Mouse (Mus musculus) embryonic facial prominence, embryonic 10.5 days (tissue): ENCODE data around the gene Spocd1. TPM values are rescaled to one million over a fixed set of nuclear protein-coding genes. Genes with fewer than 3 reads are reported as not detected.
A peak's percentile ranks its signal among the peaks of the same experiment; 100 is the strongest.

Source experiments
- DNase-seq: peaks from one replicate; pipeline ENCODE4 v3.0.0-alpha.2; 2017; ENCODE audit warnings: low spot score
- H3K27ac ChIP-seq: fragments of 300-500 bp; sonication (generic); replicated peaks from 2 replicates; pipeline ENCODE4 v1.5.1; 2016; ENCODE audit warnings: mild to moderate bottlenecking
- H3K27me3 ChIP-seq: fragments of 300-500 bp; sonication (generic); replicated peaks from 2 replicates; pipeline ENCODE4 v1.6.1; 2016; ENCODE audit warnings: low read depth, mild to moderate bottlenecking; ENCODE audit not compliant: poor library complexity, severe bottlenecking
- H3K36me3 ChIP-seq: fragments of 300-500 bp; sonication (generic); replicated peaks from 2 replicates; pipeline ENCODE4 v1.6.1; 2016; ENCODE audit warnings: mild to moderate bottlenecking, moderate library complexity
- H3K4me1 ChIP-seq: fragments of 300-500 bp; sonication (generic); 2 replicates; pipeline ENCODE4 v1.6.1; 2016
- H3K4me3 ChIP-seq: fragments of 300-500 bp; sonication (generic); 2 replicates; pipeline ENCODE4 v1.5.1; 2016; ENCODE audit warnings: mild to moderate bottlenecking, moderate library complexity
- H3K9me3 ChIP-seq: fragments of 300-500 bp; sonication (generic); 2 replicates; pipeline ENCODE4 v1.6.1; 2016; ENCODE audit warnings: mild to moderate bottlenecking
- WGBS: fragments of 180-500 bp; shearing (Covaris S2); methylation state at CpG from one replicate; pipeline ENCODE4 v1.1.7; 2016; 5-methylcytosine and 5-hydroxymethylcytosine counted together
- polyA plus RNA-seq: library from polyadenylated mRNA; unstranded; fragments of >200 nt; fragmentation: Nextera tagmentation; extraction: Ambion mirVana; gene quantifications from 2 replicates; pipeline ENCODE4 v1.2.1, GENCODE M21; 2016

Spocd1 gene
- polyA plus RNA-seq, 1 experiment from 2014 or later: not detected

GRCm38 (mm10) chr4:129921314-129921587 is 7.8 kb upstream of the Spocd1 start:
- Histone ChIP-seq H3K9me3 (no peaks in the 10 kb centered on the region), H3K4me1 (peaks cover 31% of the 10 kb centered on the region), H3K4me3 (no peak overlapping the region), H3K36me3 (no peaks in the 10 kb centered on the region), H3K27ac (no peak overlapping the region), H3K27me3 (0 out of 2 replicates have a peak, but pooled peaks cover 8% of the 10 kb centered on the region)
- 83% methylated on average over 3 of the region's 3 CpGs for WGBS
- no peak for DNase-seq

GRCm38 (mm10) chr4:129924143-129924542 is 4.9 kb upstream of the Spocd1 start:
- 88% methylated on average over 8 of the region's 8 CpGs for WGBS
- Histone ChIP-seq H3K4me3 (no peak overlapping the region), H3K36me3 (no peaks in the 10 kb centered on the region), H3K9me3 (no peaks in the 10 kb centered on the region), H3K27me3 (peaks cover 10% of the 10 kb centered on the region; the same call in 1 of the 2 replicates), H3K27ac (no peak overlapping the region), H3K4me1 (peaks cover 29% of the 10 kb centered on the region)
- no peak for DNase-seq

GRCm38 (mm10) chr4:129924694-129925093 is 4.4 kb upstream of the Spocd1 start:
- Histone ChIP-seq H3K36me3 (no peaks in the 10 kb centered on the region), H3K27ac (no peak overlapping the region), H3K4me1 (peaks cover 31% of the 10 kb centered on the region), H3K27me3 (peaks cover 16% of the 10 kb centered on the region; the same call in 1 of the 2 replicates), H3K9me3 (no peaks in the 10 kb centered on the region), H3K4me3 (no peak overlapping the region)
- 83% methylated on average over 6 of the region's 6 CpGs for WGBS
- DNase-seq: no peak

- no peak overlapping the region for H3K27ac ChIP-seq
- H3K27me3 ChIP-seq: peaks cover 16% of the 10 kb centered on the region; the same call in 1 of the 2 replicates
- 50% methylated on average over 8 of the region's 8 CpGs for WGBS
- no peak overlapping the region for H3K4me3 ChIP-seq
- H3K4me1 ChIP-seq: peaks cover 15% of the 10 kb centered on the region
- H3K9me3 ChIP-seq: no peaks in the 10 kb centered on the region
- no peaks in the 10 kb centered on the region for H3K36me3 ChIP-seq
- no peak for DNase-seq
Measured at GRCm38 (mm10) chr4:129926544-129926943, 2.5 kb upstream of the Spocd1 start.

- peaks cover 11% of the 10 kb centered on the region; the same call in 1 of the 2 replicates for H3K27me3 ChIP-seq
- H3K36me3 ChIP-seq: no peaks in the 10 kb centered on the region
- H3K4me1 ChIP-seq: peaks cover 12% of the 10 kb centered on the region
- DNase-seq: no peak
- 86% methylated on average over 3 of the region's 3 CpGs for WGBS
- H3K4me3 ChIP-seq: no peak overlapping the region
- 0 out of 2 replicates have a peak, but pooled peaks cover 4% of the 10 kb centered on the region for H3K9me3 ChIP-seq
- H3K27ac ChIP-seq: no peak overlapping the region
Measured at GRCm38 (mm10) chr4:129927091-129927490, 2.0 kb upstream of the Spocd1 start.

- H3K27me3 ChIP-seq: peaks cover 8% of the 10 kb centered on the region; the same call in 1 of the 2 replicates
- H3K9me3 ChIP-seq: 0 out of 2 replicates have a peak, but pooled peaks cover 4% of the 10 kb centered on the region
- no peaks in the 10 kb centered on the region for H3K36me3 ChIP-seq
- H3K4me3 ChIP-seq: peak overlapping the region; percentile 36
- H3K4me1 ChIP-seq: peaks cover 12% of the 10 kb centered on the region
- 8% methylated on average over 19 of the region's 19 CpGs for WGBS
- H3K27ac ChIP-seq: 0 out of 2 replicates have a peak overlapping the region, but pooled peaks have one; percentile 10
- peak; percentile 89 for DNase-seq
Measured at GRCm38 (mm10) chr4:129928124-129928751, 811 bp upstream of the Spocd1 start.

GRCm38 (mm10) chr4:129933696-129934095 is 4.6 kb downstream of the Spocd1 start:
- no peak overlapping the region for H3K27ac ChIP-seq
- DNase-seq: no peak
- no peak overlapping the region for H3K4me3 ChIP-seq
- H3K9me3 ChIP-seq: 0 out of 2 replicates have a peak, but pooled peaks cover 4% of the 10 kb centered on the region
- peaks cover 8% of the 10 kb centered on the region; the same call in 1 of the 2 replicates for H3K27me3 ChIP-seq
- H3K4me1 ChIP-seq: peaks cover 20% of the 10 kb centered on the region
- WGBS: 80% methylated on average over 14 of the region's 14 CpGs
- H3K36me3 ChIP-seq: no peaks in the 10 kb centered on the region

GRCm38 (mm10) chr4:129934177-129934855 is 5.3 kb downstream of the Spocd1 start:
- Histone ChIP-seq H3K36me3 (no peaks in the 10 kb centered on the region), H3K4me3 (no peak overlapping the region), H3K9me3 (0 out of 2 replicates have a peak, but pooled peaks cover 4% of the 10 kb centered on the region), H3K27ac (0 out of 2 replicates have a peak overlapping the region, but pooled peaks have one; percentile 14), H3K27me3 (peaks cover 4% of the 10 kb centered on the region; the same call in 1 of the 2 replicates), H3K4me1 (peaks cover 13% of the 10 kb centered on the region)
- no peak for DNase-seq
- WGBS: 77% methylated on average over 16 of the region's 16 CpGs

- 0 out of 2 replicates have a peak, but pooled peaks cover 18% of the 10 kb centered on the region for H3K27me3 ChIP-seq
- WGBS: 81% methylated on average over 6 of the region's 6 CpGs
- H3K36me3 ChIP-seq: no peaks in the 10 kb centered on the region
- no peak overlapping the region for H3K27ac ChIP-seq
- H3K4me3 ChIP-seq: no peak overlapping the region
- H3K9me3 ChIP-seq: no peaks in the 10 kb centered on the region
- no peak for DNase-seq
- H3K4me1 ChIP-seq: peaks cover 23% of the 10 kb centered on the region
Measured at GRCm38 (mm10) chr4:129951359-129951821, 22.3 kb downstream of the Spocd1 start.

- 0 out of 2 replicates have a peak, but pooled peaks cover 17% of the 10 kb centered on the region for H3K27me3 ChIP-seq
- H3K4me1 ChIP-seq: peaks cover 22% of the 10 kb centered on the region
- no peaks in the 10 kb centered on the region for H3K9me3 ChIP-seq
- no peak overlapping the region for H3K4me3 ChIP-seq
- H3K27ac ChIP-seq: peak overlapping the region; percentile 30; the same call in 1 of the 2 replicates
- 45% methylated on average over 5 of the region's 5 CpGs for WGBS
- no peak for DNase-seq
- H3K36me3 ChIP-seq: no peaks in the 10 kb centered on the region
Measured at GRCm38 (mm10) chr4:129952241-129952810, 23.3 kb downstream of the Spocd1 start.

- H3K4me3 ChIP-seq: no peak overlapping the region
- WGBS: 70% methylated on average over 2 of the region's 2 CpGs
- H3K9me3 ChIP-seq: no peaks in the 10 kb centered on the region
- peaks cover 14% of the 10 kb centered on the region for H3K4me1 ChIP-seq
- H3K27ac ChIP-seq: no peak overlapping the region
- H3K36me3 ChIP-seq: no peaks in the 10 kb centered on the region
- H3K27me3 ChIP-seq: peaks cover 23% of the 10 kb centered on the region
- DNase-seq: no peak
Measured at GRCm38 (mm10) chr4:129954527-129954926, 25.5 kb downstream of the Spocd1 start.

GRCm38 (mm10) chr4:129960180-129960944 is 31.3 kb downstream of the Spocd1 start:
- Histone ChIP-seq H3K27me3 (peaks cover 39% of the 10 kb centered on the region), H3K9me3 (no peaks in the 10 kb centered on the region), H3K36me3 (no peaks in the 10 kb centered on the region), H3K4me1 (peaks cover 29% of the 10 kb centered on the region), H3K27ac (peak overlapping the region; percentile 35; the same call in 1 of the 2 replicates), H3K4me3 (peak overlapping the region; percentile 64)
- 2% methylated on average over 37 of the region's 37 CpGs for WGBS
- DNase-seq: peak; percentile 86
